Mouse (Mus musculus) hematopoietic multipotent progenitor cell, adult 10-12 weeks (in vitro differentiated cells): ENCODE data around the gene Gm43517. TPM values are rescaled to one million over a fixed set of nuclear protein-coding genes. Genes with fewer than 3 reads are reported as not detected.

Experiments used
- polyA plus RNA-seq: library from polyadenylated mRNA; stranded (reverse); fragments of >175 nt; gene quantifications from 2 replicates; pipeline ENCODE4 v1.2.3, GENCODE M21; 2012; ENCODE audit warnings: low replicate concordance

The Gm43517 gene
- polyA plus RNA-seq, result 0.03 TPM in 1 of 2 replicates, not detected in the other

GRCm38 (mm10) chr12:49384876-49385630 is at the start of gene Gm43517:
TSS of gene Gm43517 (plus strand) at chr12:49385174.

DNA sequence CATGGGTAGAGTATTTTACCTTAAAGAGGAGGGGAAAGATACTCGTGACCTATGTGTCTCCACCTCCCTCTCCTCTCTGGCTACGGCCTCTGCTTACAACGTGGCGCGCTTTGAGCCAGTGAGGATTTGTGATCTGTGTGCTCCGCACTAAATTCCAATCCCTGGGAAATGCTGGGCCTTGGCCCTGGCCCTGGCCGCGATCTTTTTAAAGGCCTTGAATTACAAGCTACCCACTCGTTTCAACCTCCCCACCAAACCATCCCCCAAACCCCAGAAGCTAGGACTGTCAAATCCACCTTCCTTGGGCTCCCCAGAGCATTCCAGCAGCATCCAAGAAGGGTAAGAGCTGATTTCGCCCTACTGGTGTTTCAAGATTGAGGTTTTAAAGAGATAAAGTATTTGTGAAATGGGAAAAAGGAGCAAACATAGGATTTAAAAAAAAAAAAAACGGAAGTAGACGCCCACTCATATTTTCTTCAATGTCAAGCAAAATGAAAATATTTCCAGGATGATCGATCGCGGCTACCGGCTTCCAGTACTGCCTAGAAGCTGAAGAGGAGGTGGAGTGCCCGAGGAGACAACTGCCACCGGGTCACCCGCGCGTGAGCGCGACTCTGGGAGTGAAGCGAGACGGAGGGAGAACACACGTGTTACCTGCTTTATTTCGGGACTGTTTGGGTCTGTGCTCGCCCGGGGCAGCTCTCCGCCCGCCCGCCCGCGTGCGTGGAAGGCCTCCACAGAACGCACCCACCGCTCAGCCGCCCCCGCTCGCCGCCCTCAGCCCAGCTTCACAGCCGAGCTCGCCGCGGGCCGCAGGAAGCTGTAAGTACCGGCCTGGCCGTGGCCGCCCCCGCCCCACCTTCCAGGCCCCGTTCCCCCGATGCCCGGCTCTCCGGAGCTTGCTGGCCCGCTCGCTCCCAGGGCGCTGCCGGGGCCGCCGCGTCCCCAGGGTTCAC is 2.1 kb upstream of the Gm43517 start, which contains the start of gene Foxg1:
Gene Foxg1, plus strand, starts transcription at position 96 of the 956 bp plus-strand sequence.

Other genes starting within 250 kb of the Gm43517 start
- gene Foxg1, start 2.5 kb upstream of the Gm43517 start, polyA plus RNA-seq, result not detected in 2 replicates